Mouse (Mus musculus): ENCODE measurements at regions not wholly inside any gene's neighbourhood (a gene's known extent, or its start where the extent isn't known, plus 50 kb on each side); places are given as distances from the start of the nearest gene placed in this dataset.
A peak's percentile ranks its signal among the peaks of the same experiment; 100 is the strongest.

DNA sequence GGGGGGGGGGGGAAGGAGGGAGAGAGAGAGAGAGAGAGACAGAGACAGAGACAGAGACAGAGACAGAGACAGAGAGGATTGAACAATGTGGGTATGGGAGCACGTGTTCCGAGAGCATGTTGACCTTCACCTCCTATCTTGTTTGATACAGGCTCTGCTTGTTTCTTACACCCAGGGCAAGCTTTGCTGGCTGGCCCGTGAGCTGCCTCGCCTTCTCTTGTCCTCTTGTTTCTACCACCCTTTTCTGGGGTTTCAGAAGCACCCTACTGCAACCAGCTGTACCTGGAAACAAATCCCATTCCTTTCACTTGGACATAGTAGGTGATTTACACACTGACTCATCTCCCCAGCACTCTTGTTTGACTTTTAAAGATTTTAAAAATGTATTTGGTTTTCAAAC, 516.0 kb upstream of the Mki67 start:
- DNase-seq (ENCODE audit: extremely low spot score, low spot score) = no peak

DNA sequence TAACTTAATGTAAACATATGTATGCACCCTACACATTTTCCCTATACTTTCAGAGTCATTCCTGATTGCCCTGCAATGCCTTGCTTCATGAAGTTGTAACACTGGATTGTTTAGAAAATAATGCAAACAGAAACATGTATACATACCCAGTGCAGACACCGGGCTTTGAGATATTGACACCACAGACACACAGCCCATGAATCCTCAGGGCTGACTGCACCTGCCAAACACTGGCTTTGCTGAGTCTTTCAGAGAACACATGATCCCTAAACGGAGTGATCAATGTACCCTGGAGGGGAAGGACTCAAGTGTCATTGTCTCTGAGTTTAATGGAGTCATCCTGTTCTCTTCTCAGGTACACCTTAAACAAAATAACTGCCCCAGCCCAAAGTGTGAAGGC, 519.4 kb upstream of the Mki67 start:
- DNase-seq (ENCODE audit: extremely low spot score, low spot score) = no peak

DNA sequence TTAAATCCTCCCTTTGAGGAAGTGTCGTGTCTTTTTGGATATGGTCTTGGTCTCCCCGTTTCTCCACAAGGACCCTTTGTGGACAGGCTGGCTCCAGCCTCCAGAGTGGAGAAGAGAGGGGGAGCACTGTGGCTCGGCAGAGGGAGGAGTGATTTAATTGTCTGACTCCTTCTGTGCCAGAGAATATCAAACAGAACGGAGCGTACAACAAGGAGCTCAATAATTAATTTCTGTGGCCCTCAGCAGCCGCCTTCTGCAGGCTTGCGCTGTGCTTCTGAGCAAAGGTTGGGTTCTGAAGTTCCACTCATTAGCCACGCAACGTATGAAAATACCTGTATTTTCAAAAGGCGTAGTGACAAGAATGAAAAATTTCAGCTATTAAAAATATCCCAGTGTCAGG, 520.2 kb upstream of the Mki67 start:
- no peak for DNase-seq (ENCODE audit: extremely low spot score, low spot score)

DNA sequence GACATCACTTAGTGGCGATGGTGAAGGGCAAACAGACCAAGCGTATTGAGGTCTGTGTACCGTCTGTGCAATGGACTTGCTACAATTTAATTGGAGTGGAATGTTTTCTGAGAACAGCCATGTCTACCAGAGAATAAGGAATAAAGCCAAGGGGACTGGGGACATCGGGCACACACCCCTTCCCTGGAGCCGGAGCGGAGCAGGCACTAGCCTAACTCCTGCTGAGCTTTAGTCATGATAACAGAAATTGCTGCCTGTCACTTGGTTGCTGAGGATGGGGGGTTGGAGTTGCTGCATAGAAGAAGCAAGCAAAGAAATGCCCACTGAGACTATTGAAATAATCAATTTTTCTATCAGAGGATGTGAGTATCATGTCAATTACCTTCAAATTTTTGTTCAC, 549.5 kb upstream of the Mki67 start:
- DNase-seq (ENCODE audit: extremely low spot score, low spot score) = no peak

DNA sequence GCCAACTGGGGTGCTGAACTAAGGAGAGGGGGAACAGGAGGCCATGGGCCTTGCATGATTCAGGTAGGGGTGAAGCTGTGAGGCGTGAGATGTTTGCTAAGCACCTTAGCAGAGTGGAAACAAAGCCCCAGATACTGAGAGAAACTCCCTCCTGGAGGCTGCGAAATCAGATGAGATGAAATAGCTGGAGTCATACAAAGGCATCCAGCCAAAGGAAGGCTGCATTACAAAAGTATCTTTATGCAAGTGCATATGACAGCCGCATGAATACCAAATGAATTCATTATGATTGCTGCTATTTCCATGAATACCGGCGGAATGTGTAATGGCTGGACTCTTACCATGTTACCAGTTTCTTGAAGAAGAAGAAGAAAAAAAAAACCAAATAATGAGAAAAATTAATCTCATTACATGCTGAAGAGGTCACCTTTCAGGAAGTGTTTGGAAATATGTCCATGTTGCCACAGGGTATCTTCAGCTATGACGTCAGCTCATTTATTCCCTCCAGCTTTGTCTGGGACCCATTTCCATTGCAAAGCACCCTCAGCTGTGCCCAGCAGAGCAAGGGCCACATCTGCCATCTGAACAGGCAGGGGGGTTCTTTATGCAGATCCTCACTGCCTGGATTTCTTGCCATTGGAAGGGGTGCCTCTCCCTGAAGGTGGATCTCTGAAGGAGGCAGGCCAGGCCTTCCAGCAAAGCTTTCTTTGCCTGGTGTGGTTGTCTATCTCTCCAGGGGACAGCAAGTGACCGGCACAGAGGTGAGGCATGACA, 551.7 kb upstream of the Mki67 start:
- DNase-seq (ENCODE audit: extremely low spot score, low spot score) = no peak

DNA sequence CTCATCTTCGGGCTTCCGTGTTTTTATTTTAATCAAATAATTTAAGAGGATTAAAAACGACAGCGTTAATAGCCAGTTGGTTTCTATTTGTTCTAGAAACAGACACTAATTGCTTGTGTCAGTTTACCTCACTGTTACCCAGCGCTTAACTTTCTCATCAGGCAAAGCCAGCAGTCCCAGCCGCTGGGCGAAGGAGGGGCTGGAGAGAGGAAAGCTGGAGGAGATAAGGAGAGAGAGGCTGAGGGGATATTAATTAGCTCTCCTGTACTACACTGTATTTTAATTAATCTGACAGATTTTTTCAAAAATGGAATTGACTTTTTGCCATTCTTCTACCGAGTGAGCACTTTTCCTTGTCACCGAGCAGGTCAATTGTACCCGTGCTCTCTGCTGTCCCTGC, 559.5 kb upstream of the Mki67 start:
- DNase-seq (ENCODE audit: extremely low spot score, low spot score) = no peak

DNA sequence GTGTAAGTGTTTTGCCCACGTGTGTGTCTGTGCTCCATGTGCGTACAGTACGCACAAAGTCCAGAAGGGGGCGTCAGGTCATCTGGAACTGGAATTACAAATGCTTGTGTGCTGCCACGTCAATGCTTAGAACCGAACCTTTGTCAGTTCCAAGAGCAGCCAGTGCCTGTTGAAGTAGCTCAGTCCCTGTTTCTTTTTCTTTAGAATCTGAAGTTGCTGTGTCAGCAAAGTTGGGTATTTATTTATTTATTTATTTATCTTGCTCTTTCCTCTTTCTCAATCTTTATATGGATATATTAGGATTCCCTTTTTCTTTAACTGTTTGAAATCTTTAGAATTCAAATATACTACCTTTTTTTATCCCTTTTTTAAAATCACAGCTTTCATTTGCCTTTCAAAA, 567.6 kb upstream of the Mki67 start:
- DNase-seq (ENCODE audit: extremely low spot score, low spot score) = no peak

DNA sequence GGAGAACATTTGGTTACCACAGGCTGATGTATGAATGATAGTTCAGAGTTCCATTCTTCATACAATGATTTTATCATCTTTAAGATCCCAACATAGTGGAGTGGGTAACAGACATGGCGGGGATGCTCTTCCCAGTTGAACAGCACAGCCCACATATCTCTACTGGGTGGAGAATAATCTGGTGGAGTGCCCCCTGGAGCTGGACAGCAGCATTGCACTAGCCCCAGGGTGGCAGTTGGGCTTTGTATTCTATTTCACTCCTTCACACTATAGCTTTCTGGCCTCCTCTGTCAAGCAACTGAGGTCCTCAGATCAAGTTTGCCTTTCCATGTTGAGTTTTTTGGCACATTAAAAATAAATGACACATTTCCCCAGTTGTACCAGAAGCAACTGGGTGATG, 569.4 kb upstream of the Mki67 start:
- no peak for DNase-seq (ENCODE audit: extremely low spot score, low spot score)

DNA sequence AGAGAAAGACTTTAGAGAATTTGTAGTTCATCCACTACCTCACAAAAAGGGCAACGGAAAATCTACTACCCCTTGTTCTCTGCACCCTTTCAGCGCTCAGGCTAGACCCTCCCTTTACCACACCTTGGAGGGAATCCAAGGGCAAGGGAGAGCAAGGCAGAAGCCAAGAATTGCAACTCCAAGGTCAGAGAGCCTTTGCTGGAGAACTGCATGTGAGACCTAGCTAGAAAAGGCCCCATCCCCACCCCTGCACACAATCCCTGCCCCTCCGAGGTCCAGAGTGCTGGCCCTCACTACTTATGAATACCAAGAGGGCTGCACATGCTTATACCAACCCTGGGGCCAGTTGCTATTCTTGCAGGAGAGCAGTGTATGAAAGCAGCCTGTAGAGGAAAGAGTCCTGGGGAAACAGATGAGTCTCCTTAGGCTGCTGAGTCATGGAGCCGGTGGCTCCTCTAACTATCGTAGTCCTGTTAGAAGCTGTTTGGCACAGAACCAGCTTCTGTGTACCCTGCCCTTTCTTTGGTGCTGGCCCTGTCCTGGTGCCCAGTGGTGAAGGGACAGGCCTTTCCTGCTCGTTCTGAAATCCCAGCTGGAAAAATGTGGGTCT, 577.5 kb upstream of the Mki67 start:
- DNase-seq (ENCODE audit: extremely low spot score, low spot score) = no peak

DNA sequence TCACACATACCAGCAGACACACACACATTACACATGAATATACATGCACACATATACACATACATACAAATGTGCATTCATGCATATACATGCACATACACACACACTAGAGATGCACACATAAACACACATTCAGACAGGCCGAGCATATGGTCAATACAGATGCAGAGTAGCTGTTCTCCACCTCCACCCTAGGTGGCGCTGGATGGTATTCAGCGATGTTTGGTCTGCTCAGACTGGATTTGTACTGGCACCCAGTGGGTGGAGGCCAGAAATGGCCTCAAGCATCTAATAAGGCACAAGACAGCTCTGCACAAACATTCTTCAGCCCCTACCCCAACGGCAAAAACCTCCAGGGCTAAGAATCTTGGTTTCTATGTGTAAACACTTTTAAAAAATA, 578.3 kb upstream of the Mki67 start:
- DNase-seq (ENCODE audit: extremely low spot score, low spot score) = peak; percentile 30

DNA sequence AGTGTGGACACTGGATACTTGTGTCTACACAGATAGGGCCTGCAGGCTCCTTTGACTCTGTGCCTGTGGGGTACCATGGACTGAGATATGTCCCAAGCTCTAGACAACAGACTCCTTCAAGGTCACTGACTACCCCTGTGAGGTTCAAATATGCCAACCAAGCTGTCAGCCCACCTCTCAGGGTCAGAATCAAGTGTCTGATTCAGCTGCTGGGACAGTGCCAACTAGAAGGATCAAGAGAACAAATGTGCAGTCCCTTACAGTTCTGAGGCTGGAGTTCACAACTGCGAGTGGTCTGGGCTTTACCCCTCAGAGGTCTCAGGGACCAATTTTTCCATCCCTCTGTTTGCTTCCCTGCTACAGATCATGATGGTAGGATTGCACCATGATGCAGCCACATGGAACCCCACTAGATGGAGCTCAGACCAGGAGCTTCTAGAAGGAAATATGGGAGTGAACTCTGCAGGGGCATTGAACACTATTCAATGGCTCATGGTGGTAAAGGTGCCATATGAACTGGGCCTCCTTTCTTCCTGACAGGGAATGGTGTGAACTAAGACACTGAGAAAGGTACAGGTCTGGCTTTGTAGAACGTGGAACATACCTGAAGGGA, 581.8 kb upstream of the Mki67 start:
- no peak for DNase-seq (ENCODE audit: extremely low spot score, low spot score)

DNA sequence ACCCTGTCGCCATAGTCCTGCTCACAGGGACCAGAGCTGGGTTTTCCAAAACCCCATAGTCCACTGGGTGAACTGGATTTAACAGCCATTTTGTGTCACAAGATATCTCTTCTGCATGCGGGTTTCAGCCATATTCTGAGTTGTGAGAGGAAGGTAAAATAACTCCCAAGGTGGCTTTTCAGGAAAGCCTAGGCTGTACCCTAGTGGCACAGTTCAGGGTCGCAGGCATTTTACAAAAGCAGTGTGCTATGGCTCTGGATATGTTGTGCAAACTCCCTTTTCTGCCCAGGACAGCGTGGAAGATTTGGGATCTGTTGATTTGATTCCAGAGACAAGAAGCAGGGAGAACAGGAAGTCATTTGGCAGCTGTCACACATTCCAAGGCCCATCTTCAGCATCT, 588.3 kb upstream of the Mgmt start:
- DNase-seq (ENCODE audit: extremely low spot score, low spot score) = no peak

DNA sequence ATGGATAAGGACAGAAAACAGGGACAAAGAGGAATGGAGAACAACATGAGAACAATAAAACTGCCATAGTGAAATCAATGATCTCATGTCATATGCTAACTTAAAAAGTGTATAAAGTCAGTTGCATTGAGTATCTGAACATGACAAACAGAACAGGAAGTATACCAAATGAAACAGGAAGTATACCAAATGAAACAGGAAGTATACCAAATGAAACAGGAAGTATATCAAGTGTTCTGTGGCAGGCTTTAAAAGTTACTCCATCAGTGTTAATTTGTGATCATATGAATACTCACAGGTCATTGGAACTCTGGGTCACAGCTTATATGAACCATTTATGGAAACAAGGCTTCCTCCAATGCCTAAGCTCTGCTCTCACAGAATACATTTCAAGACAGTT, 585.6 kb upstream of the Mgmt start:
- DNase-seq (ENCODE audit: extremely low spot score, low spot score) = no peak

DNA sequence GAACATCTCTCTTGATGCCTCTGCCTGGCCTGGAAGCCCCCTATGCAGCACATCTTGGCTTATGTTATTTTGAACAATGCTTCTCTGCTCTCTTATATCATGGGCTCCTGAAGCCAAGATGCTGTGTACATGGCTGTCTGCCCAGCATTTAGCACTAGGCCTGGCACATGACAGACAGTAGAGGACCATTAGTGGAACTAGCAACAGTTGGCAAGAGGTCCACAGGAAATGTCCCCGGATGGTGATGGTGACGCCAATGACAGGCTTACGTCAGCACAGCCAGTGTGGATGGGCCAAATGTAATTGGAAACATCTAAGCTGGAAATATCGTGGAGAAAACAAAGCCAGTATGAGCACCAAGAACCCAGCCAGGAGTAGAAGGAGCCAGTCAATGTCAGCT, 567.1 kb upstream of the Mgmt start:
- no peak for DNase-seq (ENCODE audit: extremely low spot score, low spot score)

DNA sequence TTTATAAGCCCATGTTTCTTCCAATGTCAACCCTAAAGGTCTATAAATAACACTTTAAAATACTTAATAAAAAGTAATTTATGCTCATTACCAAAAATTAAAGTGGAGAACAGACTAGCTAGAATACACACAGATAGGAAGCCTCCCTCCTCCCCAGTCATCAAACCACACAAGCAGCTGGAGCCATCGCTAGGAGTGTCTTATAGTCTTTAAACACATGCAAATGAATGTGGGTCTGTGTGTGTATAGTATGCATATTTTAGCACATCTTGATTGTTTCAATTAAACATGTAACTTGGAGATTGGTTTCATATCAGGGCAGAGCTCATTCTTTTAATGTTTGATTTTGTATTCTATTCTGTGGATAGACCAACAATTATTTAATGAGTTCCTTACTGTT, 564.0 kb upstream of the Mgmt start:
- DNase-seq (ENCODE audit: extremely low spot score, low spot score) = no peak

DNA sequence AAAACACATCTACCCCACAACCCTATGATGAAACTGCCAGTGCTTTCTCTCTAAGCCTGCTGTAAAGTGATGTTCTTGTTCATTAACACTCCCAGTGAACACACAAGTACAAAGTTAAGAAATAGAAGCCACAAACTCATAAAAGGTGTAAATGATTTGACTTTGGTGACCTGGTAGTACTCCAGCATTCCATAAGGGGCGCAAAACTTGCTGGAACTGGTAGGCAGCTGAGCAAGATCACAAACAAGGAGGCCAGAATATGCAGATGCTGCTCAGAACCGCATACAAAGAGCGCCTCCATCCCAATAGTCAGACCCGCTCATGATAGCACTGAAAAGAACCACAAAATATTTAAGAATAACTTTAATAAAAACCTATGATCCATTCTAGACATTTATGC, 561.6 kb upstream of the Mgmt start:
- DNase-seq (ENCODE audit: extremely low spot score, low spot score) = no peak

DNA sequence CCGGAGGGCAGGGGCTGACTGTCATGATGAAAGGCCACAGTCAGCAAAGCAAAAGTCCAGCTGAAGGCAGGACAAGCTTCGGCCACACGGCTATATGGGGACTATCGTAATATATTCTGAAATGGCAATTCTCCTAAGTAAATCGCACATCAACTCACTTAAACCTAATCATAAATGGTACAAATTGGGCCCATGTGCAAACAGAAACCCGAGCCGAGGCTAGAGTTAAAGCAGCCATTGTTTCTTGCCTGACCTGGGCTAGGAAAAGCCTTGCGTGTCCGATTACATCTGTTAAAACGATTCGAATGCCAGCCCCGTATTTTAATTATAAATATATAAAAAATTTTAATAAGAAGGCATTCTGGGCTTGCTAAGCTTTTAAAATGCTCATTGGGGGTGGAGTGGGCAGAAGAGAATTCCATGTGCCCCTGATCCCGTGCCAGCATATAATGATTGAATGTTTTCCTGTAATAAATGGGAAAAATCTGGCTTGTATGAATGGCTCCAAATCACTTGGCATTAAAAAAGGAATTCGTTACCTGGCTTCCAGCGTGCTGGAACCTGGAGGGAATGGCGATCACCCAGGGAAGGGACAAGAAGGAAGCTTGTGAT, 552.7 kb upstream of the Mgmt start:
- peak; percentile 23 for DNase-seq (ENCODE audit: extremely low spot score, low spot score)

DNA sequence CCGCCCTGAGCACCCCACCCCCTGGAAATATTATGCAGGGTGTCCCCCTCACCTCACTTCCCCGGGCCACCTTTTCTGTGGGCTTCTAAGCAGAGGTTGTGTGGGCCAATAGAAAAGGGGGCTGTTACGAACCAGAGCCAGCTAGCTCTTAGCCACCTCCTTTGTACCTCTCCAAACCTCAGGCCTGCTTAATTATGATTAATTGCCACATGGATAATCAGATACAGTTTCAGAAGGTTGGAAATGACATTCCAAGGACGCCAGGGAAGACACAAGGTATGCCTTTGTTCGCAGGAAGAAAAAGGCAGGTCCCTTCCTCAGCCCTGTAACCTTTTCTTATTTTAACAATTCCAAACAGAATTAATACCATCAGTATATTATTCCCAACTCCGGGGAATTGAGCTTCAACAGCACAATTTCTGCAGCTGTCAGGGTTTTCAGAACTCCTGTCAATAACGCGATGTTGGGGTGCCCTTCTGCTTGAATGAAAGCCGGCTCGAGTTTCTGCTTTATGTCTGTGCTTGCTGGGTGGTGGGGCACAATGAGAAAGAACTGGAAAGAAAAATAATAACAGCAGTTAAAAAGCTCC, 552.1 kb upstream of the Mgmt start:
- no peak for DNase-seq (ENCODE audit: extremely low spot score, low spot score)

DNA sequence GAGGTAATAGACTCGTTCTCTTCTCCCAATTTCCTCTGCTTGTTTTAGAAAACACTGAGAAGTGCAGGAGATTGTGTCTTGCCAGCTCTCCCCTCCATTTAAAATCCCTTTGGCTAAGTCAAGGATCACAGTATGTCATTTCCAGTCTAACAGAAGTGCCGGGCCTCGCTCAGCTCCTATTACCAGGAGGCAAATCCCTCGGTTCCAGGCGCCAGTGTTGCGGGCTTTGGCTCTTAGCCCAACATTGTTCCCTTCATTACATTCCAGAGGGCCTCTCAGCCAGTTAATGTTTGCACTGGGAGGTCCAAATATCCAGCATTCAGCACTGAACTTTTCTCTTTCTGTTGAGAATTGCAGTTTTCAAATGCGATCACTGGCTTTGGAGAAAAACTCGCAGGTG, 551.6 kb upstream of the Mgmt start:
- DNase-seq (ENCODE audit: extremely low spot score, low spot score) = peak; percentile 43

DNA sequence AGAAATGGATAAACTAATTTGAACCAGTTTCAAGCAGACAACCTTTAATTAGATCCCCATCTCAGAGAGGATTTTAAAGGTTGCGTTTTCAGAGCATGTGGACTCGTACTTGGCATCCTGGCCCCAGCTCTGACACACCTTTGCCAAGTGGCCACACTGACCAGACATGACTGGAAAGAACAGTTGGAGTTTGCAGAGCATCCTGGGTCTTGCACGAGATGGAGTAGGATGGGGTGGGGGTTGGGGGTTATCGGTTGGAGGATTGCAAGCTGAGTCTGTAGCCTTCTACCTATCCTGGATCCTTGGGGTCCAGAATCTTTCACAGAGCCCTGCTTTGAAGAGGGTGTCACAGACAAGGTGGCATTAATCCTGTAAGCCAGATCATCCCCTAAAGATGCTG, 550.9 kb upstream of the Mgmt start:
- no peak for DNase-seq (ENCODE audit: extremely low spot score, low spot score)

DNA sequence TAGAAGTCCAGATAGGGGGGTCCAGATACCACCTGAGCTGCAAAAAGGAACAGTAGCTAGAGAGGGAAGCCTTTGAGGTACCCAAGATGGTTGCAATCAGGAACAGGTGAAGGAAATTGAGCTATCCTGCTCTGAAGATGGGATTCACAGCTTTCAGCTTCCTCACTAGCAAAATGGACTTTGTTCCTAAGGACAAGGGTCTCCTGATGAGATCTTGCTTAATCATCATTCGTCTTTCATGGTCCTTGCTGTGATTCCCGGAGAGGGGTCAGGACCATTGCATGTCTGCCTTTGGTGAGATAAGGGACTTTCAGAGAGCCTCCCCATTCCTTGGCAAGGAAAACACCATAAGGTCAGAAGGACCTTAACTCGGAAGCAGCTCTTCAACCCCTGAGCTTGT, 549.4 kb upstream of the Mgmt start:
- DNase-seq (ENCODE audit: extremely low spot score, low spot score) = no peak

DNA sequence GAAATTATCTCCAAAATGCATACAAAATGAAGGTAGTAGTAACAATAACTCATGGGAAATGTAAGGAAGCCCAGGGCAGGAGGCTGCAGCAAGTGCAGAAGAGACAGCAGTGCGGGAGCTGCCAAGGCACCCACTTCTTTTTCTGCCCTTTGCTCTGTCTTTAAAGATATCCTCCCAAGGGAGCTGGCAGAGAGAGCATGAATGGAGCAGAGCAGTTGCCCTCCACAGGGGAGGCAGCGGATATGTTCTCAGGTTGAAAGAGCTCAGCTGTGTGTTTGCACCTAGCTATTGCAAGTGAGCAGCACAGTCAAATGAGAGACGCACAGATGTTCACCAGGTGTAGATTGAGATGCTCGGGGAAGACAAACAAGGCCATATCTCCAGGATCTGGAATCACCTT, 547.9 kb upstream of the Mgmt start:
- DNase-seq (ENCODE audit: extremely low spot score, low spot score) = peak; percentile 20
